Mouse (Mus musculus): ENCODE results near the gene Gzf1.
A peak's percentile ranks its signal among the peaks of the same experiment; 100 is the strongest.

Gene Gzf1

DNA sequence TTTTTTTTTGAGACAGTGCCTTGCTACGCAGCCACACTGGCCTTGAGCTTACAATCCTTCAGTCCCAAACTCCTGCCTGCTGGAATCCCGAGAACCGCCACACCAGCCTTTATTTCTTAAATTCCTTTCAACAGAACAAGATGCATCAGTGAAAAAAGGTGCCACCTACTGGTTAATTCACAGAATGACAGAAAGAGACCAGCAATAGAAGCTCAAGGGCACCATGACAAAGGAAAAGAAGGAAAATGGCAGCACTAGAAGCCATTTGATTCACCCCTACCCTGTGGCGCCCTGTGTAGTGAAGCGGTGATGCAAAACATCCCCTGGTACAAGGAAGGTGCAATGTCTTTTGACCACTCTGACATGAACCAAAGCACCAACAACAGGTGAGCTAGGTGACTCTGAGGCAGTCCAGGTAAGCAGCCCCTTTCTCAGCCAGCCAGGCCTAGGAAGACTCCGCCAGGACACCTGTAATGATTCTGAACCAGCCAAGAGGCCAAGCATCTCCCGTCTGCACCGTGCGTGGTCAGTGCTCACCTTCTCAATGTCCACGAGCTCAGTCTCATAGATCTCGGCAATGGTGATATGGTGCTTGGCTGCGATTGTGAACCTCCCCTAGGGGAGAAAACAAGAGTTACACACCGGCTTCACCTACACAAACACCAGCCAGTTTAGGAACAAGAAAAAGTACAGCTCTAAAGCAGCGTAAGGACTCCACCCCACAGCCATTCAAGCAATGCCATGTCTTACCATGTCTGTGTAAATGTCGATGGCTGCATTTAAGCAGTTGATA lies 25.8 kb downstream of the Gzf1 start:
- DNase-seq (ENCODE audit: low read depth, low spot score) = peak; percentile 8

DNA sequence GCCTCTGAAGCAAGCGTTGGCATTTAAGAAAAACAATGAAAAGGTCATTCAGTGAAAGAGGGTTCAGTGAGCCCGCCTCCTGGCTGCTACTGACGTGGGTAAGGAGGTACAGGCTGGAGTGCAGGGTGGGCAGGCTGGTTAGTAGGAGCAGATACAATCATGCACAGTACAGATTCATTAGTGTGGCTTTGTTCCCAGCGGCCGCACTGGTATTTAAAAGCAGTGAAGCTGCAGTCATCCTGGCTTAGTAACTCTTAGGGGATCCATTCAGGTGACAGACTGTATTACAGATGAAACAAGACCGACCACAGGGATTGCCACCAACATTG lies 26.3 kb downstream of the Gzf1 start:
- no peak for DNase-seq (ENCODE audit: low read depth, low spot score)

DNA sequence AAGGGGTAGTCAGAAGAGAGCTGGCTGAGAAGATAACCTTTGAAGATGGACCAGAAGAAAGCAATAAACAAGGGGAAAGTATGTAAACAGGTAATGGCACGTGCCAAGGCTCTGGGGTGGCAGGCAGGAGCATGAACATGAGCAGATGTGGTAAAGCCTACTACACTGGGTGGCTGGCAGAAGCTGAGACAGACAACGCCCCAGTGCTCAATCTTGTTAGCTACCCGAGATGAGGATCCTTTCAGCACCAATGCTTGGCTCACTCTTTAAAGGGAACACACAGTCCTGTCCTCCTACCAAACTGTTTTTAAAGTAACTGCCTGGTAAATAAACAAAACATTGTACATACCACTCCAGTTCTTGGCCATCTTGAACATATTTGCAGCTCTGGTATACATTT lies 31.5 kb downstream of the Gzf1 start:
- DNase-seq (ENCODE audit: low read depth, low spot score) = no peak

- no peak for DNase-seq (ENCODE audit: low read depth, low spot score)
Observed at GRCm38 (mm10) chr2:148717072-148717471, 36.2 kb downstream of the Gzf1 start.

- DNase-seq (ENCODE audit: low read depth, low spot score) = peak; percentile 3
Observed at GRCm38 (mm10) chr2:148719271-148719995, 38.6 kb downstream of the Gzf1 start.

- DNase-seq (ENCODE audit: low read depth, low spot score) = no peak
Observed at GRCm38 (mm10) chr2:148731614-148732326, 50.9 kb downstream of the Gzf1 start.

- peak; percentile 85 for DNase-seq (ENCODE audit: low read depth, low spot score)
Observed at GRCm38 (mm10) chr2:148732327-148733000, 51.6 kb downstream of the Gzf1 start, which contains the start of gene Napb. Napb (minus strand) TSS chr2:148732467.

Data from embryo, embryonic 11.5 days (tissue).